Mouse (Mus musculus) neural tube, embryonic 13.5 days (tissue): Measurements from ENCODE around the gene Trappc1. TPM values are rescaled to one million over a fixed set of nuclear protein-coding genes. Genes with fewer than 3 reads are reported as not detected.

Experiments
- ATAC-seq: fragments of 200-750 bp; cut with Nextera tagmentation; 2 replicates; pipeline ENCODE4 v1.8.0; 2017; ENCODE audit warnings: low read depth, mild to moderate bottlenecking, moderate TSS enrichment, moderate library complexity
- H3K27ac ChIP-seq: fragments of 300-500 bp; sonication (generic); replicated peaks from 2 replicates; pipeline ENCODE4 v1.5.1; 2015; ENCODE audit warnings: moderate library complexity, mild to moderate bottlenecking, inconsistent platforms
- H3K27me3 ChIP-seq: fragments of 300-500 bp; sonication (generic); 2 replicates; pipeline ENCODE4 v1.6.1; 2015; ENCODE audit warnings: mild to moderate bottlenecking, inconsistent platforms
- H3K36me3 ChIP-seq: fragments of 300-500 bp; sonication (generic); 2 replicates; pipeline ENCODE4 v1.6.1; 2015; ENCODE audit warnings: mild to moderate bottlenecking, inconsistent platforms
- H3K4me1 ChIP-seq: fragments of 300-500 bp; sonication (generic); replicated peaks from 2 replicates; pipeline ENCODE4 v1.6.1; 2015; ENCODE audit warnings: inconsistent platforms
- H3K4me2 ChIP-seq: fragments of 300-500 bp; sonication (generic); 2 replicates; pipeline ENCODE4 v1.6.1; 2015; ENCODE audit warnings: inconsistent platforms, mild to moderate bottlenecking, moderate library complexity
- H3K4me3 ChIP-seq: fragments of 300-500 bp; sonication (generic); 2 replicates; pipeline ENCODE4 v1.5.1; 2015; ENCODE audit warnings: mild to moderate bottlenecking, inconsistent platforms
- H3K9ac ChIP-seq: fragments of 300-500 bp; sonication (generic); 2 replicates; pipeline ENCODE4 v1.6.1; 2015; ENCODE audit warnings: moderate library complexity, mild to moderate bottlenecking, inconsistent platforms
- H3K9me3 ChIP-seq: fragments of 300-500 bp; sonication (generic); 2 replicates; pipeline ENCODE4 v1.6.1; 2016; ENCODE audit warnings: inconsistent platforms
- WGBS: fragments of 180-500 bp; shearing (Covaris S2); methylation state at CpG from one replicate; pipeline ENCODE4 v1.1.7; 2015; 5-methylcytosine and 5-hydroxymethylcytosine counted together
- polyA plus RNA-seq: library from polyadenylated mRNA; unstranded; fragments of >200 nt; fragmentation: Nextera tagmentation; extraction: Ambion mirVana; gene quantifications from 2 replicates; pipeline ENCODE4 v1.2.1, GENCODE M21; 2015

Gene Trappc1
- polyA plus RNA-seq, 1 experiment from 2014 or later = 229 TPM

- Histone ChIP-seq H3K4me3 (peak overlapping the region; percentile 45), H3K4me1 (peaks cover 31% of the 10 kb centered on the region), H3K27me3 (peaks cover 31% of the 10 kb centered on the region), H3K9me3 (no peaks in the 10 kb centered on the region), H3K36me3 (no peaks in the 10 kb centered on the region), H3K27ac (peak overlapping the region; percentile 89), H3K9ac (peak overlapping the region; percentile 71), H3K4me2 (peak overlapping the region; percentile 59)
- WGBS = 1% methylated on average over 24 of the region's 24 CpGs
- peak; percentile 80 for ATAC-seq
Observed at GRCm38 (mm10) chr11:69331929-69332405, 8.2 kb downstream of the Trappc1 start.

- H3K4me1 ChIP-seq = peaks cover 27% of the 10 kb centered on the region
- peak overlapping the region; percentile 59 for H3K4me2 ChIP-seq
- ATAC-seq = no peak
- peak overlapping the region; percentile 89 for H3K27ac ChIP-seq
- no peak overlapping the region for H3K4me3 ChIP-seq
- H3K36me3 ChIP-seq = no peaks in the 10 kb centered on the region
- peaks cover 23% of the 10 kb centered on the region; the same call in 1 of the 2 replicates for H3K27me3 ChIP-seq
- peak overlapping the region; percentile 71; the same call in 1 of the 2 replicates for H3K9ac ChIP-seq
- H3K9me3 ChIP-seq = 0 out of 2 replicates have a peak, but pooled peaks cover 4% of the 10 kb centered on the region
- 11% methylated on average over 8 of the region's 8 CpGs for WGBS
Observed at GRCm38 (mm10) chr11:69332713-69333253, 9.0 kb downstream of the Trappc1 start.

GRCm38 (mm10) chr11:69333922-69334321, 10.1 kb downstream of the Trappc1 start:
- H3K36me3 ChIP-seq = no peaks in the 10 kb centered on the region
- H3K9me3 ChIP-seq = 0 out of 2 replicates have a peak, but pooled peaks cover 5% of the 10 kb centered on the region
- H3K4me1 ChIP-seq = peaks cover 27% of the 10 kb centered on the region
- H3K4me2 ChIP-seq = no peak overlapping the region
- ATAC-seq = no peak
- 62% methylated on average over 3 of the region's 3 CpGs for WGBS
- H3K27me3 ChIP-seq = peaks cover 15% of the 10 kb centered on the region; the same call in 1 of the 2 replicates
- H3K4me3 ChIP-seq = no peak overlapping the region
- H3K27ac ChIP-seq = no peak overlapping the region
- 0 out of 2 replicates have a peak overlapping the region, but pooled peaks have one; percentile 8 for H3K9ac ChIP-seq

GRCm38 (mm10) chr11:69334796-69335195, 11.0 kb downstream of the Trappc1 start:
- no peak overlapping the region for H3K4me3 ChIP-seq
- H3K4me1 ChIP-seq = peaks cover 31% of the 10 kb centered on the region
- H3K36me3 ChIP-seq = no peaks in the 10 kb centered on the region
- H3K9me3 ChIP-seq = 0 out of 2 replicates have a peak, but pooled peaks cover 5% of the 10 kb centered on the region
- no peak overlapping the region for H3K27ac ChIP-seq
- 76% methylated on average over 4 of the region's 4 CpGs for WGBS
- no peak overlapping the region for H3K9ac ChIP-seq
- no peak for ATAC-seq
- no peak overlapping the region for H3K4me2 ChIP-seq
- 0 out of 2 replicates have a peak, but pooled peaks cover 8% of the 10 kb centered on the region for H3K27me3 ChIP-seq

GRCm38 (mm10) chr11:69340161-69341131, 16.7 kb downstream of the Trappc1 start, which contains the start of gene Rnf227:
TSS of gene Rnf227 (plus strand) at chr11:69340461.
- H3K4me1 ChIP-seq = peaks cover 25% of the 10 kb centered on the region
- 0 out of 2 replicates have a peak, but pooled peaks cover 4% of the 10 kb centered on the region for H3K27me3 ChIP-seq
- ATAC-seq = peak; percentile 95
- peak within 1 kb of the TSS; percentile 83 for H3K9ac ChIP-seq
- H3K4me2 ChIP-seq = peak within 1 kb of the TSS; percentile 84
- peak within 1 kb of the TSS; percentile 63 for H3K4me3 ChIP-seq
- under 1% methylated on average over 99 of the region's 99 CpGs for WGBS
- H3K9me3 ChIP-seq = 0 out of 2 replicates have a peak, but pooled peaks cover 5% of the 10 kb centered on the region
- peak within 1 kb of the TSS; percentile 93 for H3K27ac ChIP-seq
- peaks cover 25% of the 10 kb centered on the region for H3K36me3 ChIP-seq

- Histone ChIP-seq H3K9me3 (no peaks in the 10 kb centered on the region), H3K4me1 (peaks cover 8% of the 10 kb centered on the region), H3K4me3 (no peak overlapping the region), H3K9ac (no peak overlapping the region), H3K27me3 (no peaks in the 10 kb centered on the region), H3K36me3 (peaks cover 85% of the 10 kb centered on the region), H3K4me2 (no peak overlapping the region), H3K27ac (no peak overlapping the region)
- WGBS = 93% methylated on average over 23 of the region's 26 CpGs
- ATAC-seq = no peak
Observed at GRCm38 (mm10) chr11:69346441-69346840, 22.7 kb downstream of the Trappc1 start.

- Histone ChIP-seq H3K9me3 (no peaks in the 10 kb centered on the region), H3K4me3 (no peak overlapping the region), H3K4me1 (no peaks in the 10 kb centered on the region), H3K4me2 (no peak overlapping the region), H3K27ac (no peak overlapping the region), H3K9ac (no peak overlapping the region), H3K36me3 (peaks cover 100% of the 10 kb centered on the region), H3K27me3 (no peaks in the 10 kb centered on the region)
- ATAC-seq = no peak
- WGBS = 87% methylated on average over 5 of the region's 5 CpGs
Observed at GRCm38 (mm10) chr11:69356544-69356943, 32.8 kb downstream of the Trappc1 start.

- Histone ChIP-seq H3K27ac (no peak overlapping the region), H3K4me1 (no peaks in the 10 kb centered on the region), H3K27me3 (no peaks in the 10 kb centered on the region), H3K4me2 (no peak overlapping the region), H3K9ac (no peak overlapping the region), H3K4me3 (no peak overlapping the region), H3K9me3 (no peaks in the 10 kb centered on the region), H3K36me3 (peaks cover 100% of the 10 kb centered on the region)
- 94% methylated on average over 12 of the region's 12 CpGs for WGBS
- no peak for ATAC-seq
Observed at GRCm38 (mm10) chr11:69357690-69358089, 33.9 kb downstream of the Trappc1 start.

GRCm38 (mm10) chr11:69362021-69362420, 38.2 kb downstream of the Trappc1 start:
- ATAC-seq = no peak
- Histone ChIP-seq H3K27me3 (no peaks in the 10 kb centered on the region), H3K9ac (no peak overlapping the region), H3K4me3 (no peak overlapping the region), H3K27ac (peak overlapping the region; percentile 42), H3K9me3 (no peaks in the 10 kb centered on the region), H3K36me3 (peaks cover 75% of the 10 kb centered on the region), H3K4me2 (no peak overlapping the region), H3K4me1 (peaks cover 32% of the 10 kb centered on the region)
- WGBS = 54% methylated on average over 7 of the region's 7 CpGs

GRCm38 (mm10) chr11:69362479-69362878, 38.7 kb downstream of the Trappc1 start:
- Histone ChIP-seq H3K4me1 (peaks cover 37% of the 10 kb centered on the region), H3K9me3 (no peaks in the 10 kb centered on the region), H3K36me3 (peaks cover 70% of the 10 kb centered on the region), H3K27me3 (no peaks in the 10 kb centered on the region), H3K9ac (no peak overlapping the region), H3K4me2 (no peak overlapping the region), H3K27ac (no peak overlapping the region), H3K4me3 (no peak overlapping the region)
- ATAC-seq = no peak
- WGBS = 89% methylated on average over 2 of the region's 2 CpGs

- Histone ChIP-seq H3K4me2 (peak overlapping the region; percentile 97), H3K27ac (peak overlapping the region; percentile 100), H3K4me3 (peak overlapping the region; percentile 93), H3K27me3 (no peaks in the 10 kb centered on the region), H3K4me1 (peaks cover 44% of the 10 kb centered on the region), H3K9ac (peak overlapping the region; percentile 79), H3K9me3 (no peaks in the 10 kb centered on the region), H3K36me3 (peaks cover 51% of the 10 kb centered on the region)
- ATAC-seq = no peak
- 57% methylated on average over 8 of the region's 8 CpGs for WGBS
Observed at GRCm38 (mm10) chr11:69364376-69364775, 40.6 kb downstream of the Trappc1 start.

- peak; percentile 46 for ATAC-seq
Observed at GRCm38 (mm10) chr11:69364910-69365309, 41.1 kb downstream of the Trappc1 start.

More at GRCm38 (mm10) chr11:69364910-69365309, 41.1 kb downstream of the Trappc1 start:
- 2% methylated on average over 6 of the region's 6 CpGs for WGBS
- Histone ChIP-seq H3K4me1 (peaks cover 47% of the 10 kb centered on the region), H3K36me3 (peaks cover 46% of the 10 kb centered on the region), H3K9me3 (no peaks in the 10 kb centered on the region), H3K27ac (peak overlapping the region; percentile 100), H3K4me2 (peak overlapping the region; percentile 97), H3K4me3 (peak overlapping the region; percentile 93), H3K9ac (peak overlapping the region; percentile 79), H3K27me3 (no peaks in the 10 kb centered on the region)
